Mouse (Mus musculus): Measurements from ENCODE around the gene Wdr44.
"Not testable (repeated sequence)": the region's sequence is repeated elsewhere in the genome, so short reads cannot be mapped to it uniquely, and the experiment has no call there.

Gene Wdr44

GRCm38 (mm10) chrX:23692722-23693442, at the start of gene Wdr44:
TSS of gene Wdr44 (plus strand) at chrX:23693051.
- DNase-seq (ENCODE audit: low read depth): peak; percentile 94

- no peak for DNase-seq (ENCODE audit: low read depth)
Observed at GRCm38 (mm10) chrX:23648371-23648770, 44.5 kb upstream of the Wdr44 start.

GRCm38 (mm10) chrX:23662216-23662615, 30.6 kb upstream of the Wdr44 start:
- no peak for DNase-seq (ENCODE audit: low read depth)

- peak; percentile 8 for DNase-seq (ENCODE audit: low read depth)
Observed at GRCm38 (mm10) chrX:23673193-23673592, 19.7 kb upstream of the Wdr44 start.

- DNase-seq (ENCODE audit: low read depth): no peak
Observed at GRCm38 (mm10) chrX:23675450-23675849, 17.4 kb upstream of the Wdr44 start.

- no peak for DNase-seq (ENCODE audit: low read depth)
Observed at GRCm38 (mm10) chrX:23676583-23676982, 16.3 kb upstream of the Wdr44 start.

GRCm38 (mm10) chrX:23677511-23677910, 15.3 kb upstream of the Wdr44 start:
- no peak for DNase-seq (ENCODE audit: low read depth)

GRCm38 (mm10) chrX:23692336-23692721, 522 bp upstream of the Wdr44 start:
- no peak for DNase-seq (ENCODE audit: low read depth)

GRCm38 (mm10) chrX:23693443-23694400, 871 bp downstream of the Wdr44 start:
- peak; percentile 62 for DNase-seq (ENCODE audit: low read depth)

- peak; percentile 29 for DNase-seq (ENCODE audit: low read depth)
Observed at GRCm38 (mm10) chrX:23694588-23694987, 1.7 kb downstream of the Wdr44 start.

- peak; percentile 18 for DNase-seq (ENCODE audit: low read depth)
Observed at GRCm38 (mm10) chrX:23695109-23695508, 2.3 kb downstream of the Wdr44 start.

- DNase-seq (ENCODE audit: low read depth): peak; percentile 63
Observed at GRCm38 (mm10) chrX:23697346-23697745, 4.5 kb downstream of the Wdr44 start.

GRCm38 (mm10) chrX:23699023-23699422, 6.2 kb downstream of the Wdr44 start:
- no peak for DNase-seq (ENCODE audit: low read depth)

GRCm38 (mm10) chrX:23717247-23717646, 24.4 kb downstream of the Wdr44 start:
- DNase-seq (ENCODE audit: low read depth): no peak

GRCm38 (mm10) chrX:23727463-23727862, 34.6 kb downstream of the Wdr44 start:
- no peak for DNase-seq (ENCODE audit: low read depth)

GRCm38 (mm10) chrX:23754671-23755070, 61.8 kb downstream of the Wdr44 start:
- DNase-seq (ENCODE audit: low read depth): no peak

- DNase-seq (ENCODE audit: low read depth): peak; percentile 3
Observed at GRCm38 (mm10) chrX:23767849-23768248, 75.0 kb downstream of the Wdr44 start.

GRCm38 (mm10) chrX:23807125-23807524, 114.3 kb downstream of the Wdr44 start:
- no peak for DNase-seq (ENCODE audit: low read depth)

GRCm38 (mm10) chrX:23810365-23810764, 117.5 kb downstream of the Wdr44 start:
- peak; percentile 40 for DNase-seq (ENCODE audit: low read depth)

GRCm38 (mm10) chrX:23813287-23813686, 120.4 kb downstream of the Wdr44 start:
- peak; percentile 11 for DNase-seq (ENCODE audit: low read depth)

- not testable (repeated sequence) for DNase-seq (ENCODE audit: low read depth)
Observed at GRCm38 (mm10) chrX:23822885-23823284, 130.0 kb downstream of the Wdr44 start.

- DNase-seq (ENCODE audit: low read depth): no peak
Observed at GRCm38 (mm10) chrX:23823398-23824023, 130.7 kb downstream of the Wdr44 start.
